Mouse (Mus musculus) neural tube, embryonic 13.5 days (tissue): ENCODE data around the gene Dpysl5. TPM values are rescaled to one million over a fixed set of nuclear protein-coding genes. Genes with fewer than 3 reads are reported as not detected.
"Not testable (repeated sequence)": the region's sequence is repeated elsewhere in the genome, so short reads cannot be mapped to it uniquely, and the experiment has no call there.

Experiments
- ATAC-seq: fragments of 200-750 bp; cut with Nextera tagmentation; 2 replicates; pipeline ENCODE4 v1.8.0; 2017; ENCODE audit warnings: low read depth, mild to moderate bottlenecking, moderate TSS enrichment, moderate library complexity
- H3K27ac ChIP-seq: fragments of 300-500 bp; sonication (generic); replicated peaks from 2 replicates; pipeline ENCODE4 v1.5.1; 2015; ENCODE audit warnings: moderate library complexity, mild to moderate bottlenecking, inconsistent platforms
- H3K27me3 ChIP-seq: fragments of 300-500 bp; sonication (generic); 2 replicates; pipeline ENCODE4 v1.6.1; 2015; ENCODE audit warnings: mild to moderate bottlenecking, inconsistent platforms
- H3K36me3 ChIP-seq: fragments of 300-500 bp; sonication (generic); 2 replicates; pipeline ENCODE4 v1.6.1; 2015; ENCODE audit warnings: mild to moderate bottlenecking, inconsistent platforms
- H3K4me1 ChIP-seq: fragments of 300-500 bp; sonication (generic); replicated peaks from 2 replicates; pipeline ENCODE4 v1.6.1; 2015; ENCODE audit warnings: inconsistent platforms
- H3K4me2 ChIP-seq: fragments of 300-500 bp; sonication (generic); 2 replicates; pipeline ENCODE4 v1.6.1; 2015; ENCODE audit warnings: inconsistent platforms, mild to moderate bottlenecking, moderate library complexity
- H3K4me3 ChIP-seq: fragments of 300-500 bp; sonication (generic); 2 replicates; pipeline ENCODE4 v1.5.1; 2015; ENCODE audit warnings: mild to moderate bottlenecking, inconsistent platforms
- H3K9ac ChIP-seq: fragments of 300-500 bp; sonication (generic); 2 replicates; pipeline ENCODE4 v1.6.1; 2015; ENCODE audit warnings: moderate library complexity, mild to moderate bottlenecking, inconsistent platforms
- H3K9me3 ChIP-seq: fragments of 300-500 bp; sonication (generic); 2 replicates; pipeline ENCODE4 v1.6.1; 2016; ENCODE audit warnings: inconsistent platforms
- WGBS: fragments of 180-500 bp; shearing (Covaris S2); methylation state at CpG from one replicate; pipeline ENCODE4 v1.1.7; 2015; 5-methylcytosine and 5-hydroxymethylcytosine counted together
- polyA plus RNA-seq: library from polyadenylated mRNA; unstranded; fragments of >200 nt; fragmentation: Nextera tagmentation; extraction: Ambion mirVana; gene quantifications from 2 replicates; pipeline ENCODE4 v1.2.1, GENCODE M21; 2015

Dpysl5 gene
- polyA plus RNA-seq, 1 experiment from 2014 or later = 184 TPM

GRCm38 (mm10) chr5:30678069-30678468 is 33.3 kb upstream of the Dpysl5 start:
- not testable (repeated sequence) for ATAC-seq, H3K27ac ChIP-seq, H3K9ac ChIP-seq, H3K4me1 ChIP-seq, H3K4me2 ChIP-seq, H3K9me3 ChIP-seq, H3K27me3 ChIP-seq, H3K36me3 ChIP-seq, H3K4me3 ChIP-seq
- 97% methylated on average over 3 of the region's 3 CpGs for WGBS

- WGBS = 95% methylated on average over 4 of the region's 4 CpGs
Measured at GRCm38 (mm10) chr5:30678722-30679296, 32.6 kb upstream of the Dpysl5 start.

GRCm38 (mm10) chr5:30679593-30679992 is 31.8 kb upstream of the Dpysl5 start:
- Histone ChIP-seq H3K27me3 (no peaks in the 10 kb centered on the region), H3K36me3 (no peaks in the 10 kb centered on the region), H3K4me2 (no peak overlapping the region), H3K4me1 (no peaks in the 10 kb centered on the region), H3K27ac (no peak overlapping the region), H3K9ac (no peak overlapping the region), H3K4me3 (no peak overlapping the region), H3K9me3 (no peaks in the 10 kb centered on the region)
- ATAC-seq = no peak
- 83% methylated on average over 5 of the region's 5 CpGs for WGBS

More at GRCm38 (mm10) chr5:30678722-30679296, 32.6 kb upstream of the Dpysl5 start:
- Histone ChIP-seq H3K4me1 (no peaks in the 10 kb centered on the region), H3K4me2 (no peak overlapping the region), H3K27me3 (no peaks in the 10 kb centered on the region), H3K36me3 (no peaks in the 10 kb centered on the region), H3K9me3 (no peaks in the 10 kb centered on the region), H3K9ac (no peak overlapping the region), H3K4me3 (no peak overlapping the region), H3K27ac (no peak overlapping the region)
- ATAC-seq = no peak

- Histone ChIP-seq H3K36me3 (no peaks in the 10 kb centered on the region), H3K4me2 (no peak overlapping the region), H3K27ac (no peak overlapping the region), H3K4me1 (no peaks in the 10 kb centered on the region), H3K4me3 (no peak overlapping the region), H3K9me3 (no peaks in the 10 kb centered on the region), H3K9ac (no peak overlapping the region), H3K27me3 (no peaks in the 10 kb centered on the region)
- 87% methylated on average over 5 of the region's 5 CpGs for WGBS
- ATAC-seq = no peak
Measured at GRCm38 (mm10) chr5:30681970-30682369, 29.4 kb upstream of the Dpysl5 start.

GRCm38 (mm10) chr5:30682967-30683600 is 28.3 kb upstream of the Dpysl5 start:
- no peak overlapping the region for H3K27ac ChIP-seq
- no peaks in the 10 kb centered on the region for H3K36me3 ChIP-seq
- H3K9ac ChIP-seq = no peak overlapping the region
- no peak overlapping the region for H3K4me2 ChIP-seq
- no peaks in the 10 kb centered on the region for H3K4me1 ChIP-seq
- no peaks in the 10 kb centered on the region for H3K9me3 ChIP-seq
- H3K27me3 ChIP-seq = no peaks in the 10 kb centered on the region
- no peak overlapping the region for H3K4me3 ChIP-seq
- ATAC-seq = no peak

- H3K4me2 ChIP-seq = no peak overlapping the region
- H3K27me3 ChIP-seq = no peaks in the 10 kb centered on the region
- no peak overlapping the region for H3K4me3 ChIP-seq
- no peak overlapping the region for H3K27ac ChIP-seq
- ATAC-seq = no peak
- H3K9me3 ChIP-seq = no peaks in the 10 kb centered on the region
- H3K9ac ChIP-seq = no peak overlapping the region
- H3K36me3 ChIP-seq = no peaks in the 10 kb centered on the region
- 86% methylated on average over 3 of the region's 3 CpGs for WGBS
- no peaks in the 10 kb centered on the region for H3K4me1 ChIP-seq
Measured at GRCm38 (mm10) chr5:30683993-30684392, 27.4 kb upstream of the Dpysl5 start.

GRCm38 (mm10) chr5:30686781-30687180 is 24.6 kb upstream of the Dpysl5 start:
- Histone ChIP-seq H3K9ac (no peak overlapping the region), H3K4me1 (no peaks in the 10 kb centered on the region), H3K27ac (no peak overlapping the region), H3K4me3 (no peak overlapping the region), H3K36me3 (no peaks in the 10 kb centered on the region), H3K27me3 (no peaks in the 10 kb centered on the region), H3K9me3 (no peaks in the 10 kb centered on the region), H3K4me2 (no peak overlapping the region)
- 73% methylated on average over 3 of the region's 3 CpGs for WGBS
- ATAC-seq = no peak

GRCm38 (mm10) chr5:30700361-30701000 is 10.9 kb upstream of the Dpysl5 start:
- WGBS = 86% methylated on average over 8 of the region's 8 CpGs
- H3K27me3 ChIP-seq = peaks cover 3% of the 10 kb centered on the region; the same call in 1 of the 2 replicates
- no peak overlapping the region for H3K9ac ChIP-seq
- no peaks in the 10 kb centered on the region for H3K36me3 ChIP-seq
- H3K27ac ChIP-seq = no peak overlapping the region
- no peak overlapping the region for H3K4me2 ChIP-seq
- no peak overlapping the region for H3K4me3 ChIP-seq
- no peaks in the 10 kb centered on the region for H3K4me1 ChIP-seq
- ATAC-seq = no peak
- H3K9me3 ChIP-seq = no peaks in the 10 kb centered on the region

GRCm38 (mm10) chr5:30701373-30701772 is 10.0 kb upstream of the Dpysl5 start:
- H3K9me3 ChIP-seq, H3K36me3 ChIP-seq, H3K27ac ChIP-seq, H3K4me1 ChIP-seq, H3K4me2 ChIP-seq, H3K4me3 ChIP-seq, H3K27me3 ChIP-seq, H3K9ac ChIP-seq, ATAC-seq: not testable (repeated sequence)
- 36% methylated on average over 4 of the region's 4 CpGs for WGBS

- Histone ChIP-seq H3K9ac (no peak overlapping the region), H3K4me3 (no peak overlapping the region), H3K4me2 (no peak overlapping the region), H3K36me3 (no peaks in the 10 kb centered on the region), H3K9me3 (no peaks in the 10 kb centered on the region), H3K27ac (no peak overlapping the region), H3K27me3 (peaks cover 3% of the 10 kb centered on the region; the same call in 1 of the 2 replicates), H3K4me1 (no peaks in the 10 kb centered on the region)
- no peak for ATAC-seq
- WGBS = 97% methylated on average over 3 of the region's 3 CpGs
Measured at GRCm38 (mm10) chr5:30701866-30702265, 9.5 kb upstream of the Dpysl5 start.

- 7% methylated on average over 13 of the region's 13 CpGs for WGBS
- Histone ChIP-seq H3K27ac (no peak overlapping the region), H3K9me3 (no peaks in the 10 kb centered on the region), H3K36me3 (no peaks in the 10 kb centered on the region), H3K4me1 (peaks cover 26% of the 10 kb centered on the region), H3K27me3 (no peaks in the 10 kb centered on the region; the same call in none of the 2 replicates), H3K4me2 (peak overlapping the region; percentile 76), H3K4me3 (no peak overlapping the region), H3K9ac (no peak overlapping the region)
- ATAC-seq = no peak
Measured at GRCm38 (mm10) chr5:30709744-30710383, 1.5 kb upstream of the Dpysl5 start.

GRCm38 (mm10) chr5:30710486-30710885 is 878 bp upstream of the Dpysl5 start:
- Histone ChIP-seq H3K36me3 (no peaks in the 10 kb centered on the region), H3K9me3 (no peaks in the 10 kb centered on the region), H3K4me1 (peaks cover 32% of the 10 kb centered on the region), H3K4me2 (peak overlapping the region; percentile 76), H3K9ac (peak overlapping the region; percentile 79; the same call in 1 of the 2 replicates), H3K4me3 (peak overlapping the region; percentile 87), H3K27me3 (no peaks in the 10 kb centered on the region; the same call in none of the 2 replicates), H3K27ac (peak overlapping the region; percentile 95)
- 20% methylated on average over 8 of the region's 8 CpGs for WGBS
- no peak for ATAC-seq
